Mouse (Mus musculus) thymus, adult 2 months (tissue): Measurements from ENCODE around the gene Sec14l4.

Experiments
- CTCF ChIP-seq: fragments of 200-500 bp; IDR thresholded peaks from 2 replicates; pipeline ENCODE4 v1.5.1; 2012; ENCODE audit warnings: mild to moderate bottlenecking, control low read depth, low read length, moderate library complexity, borderline replicate concordance; ENCODE audit not compliant: control insufficient read depth, poor library complexity, insufficient read depth; ENCODE audit errors: extremely low read depth
- POLR2A ChIP-seq: fragments of 200-500 bp; IDR thresholded peaks from 2 replicates; pipeline ENCODE4 v1.6.1; 2012; ENCODE audit warnings: mild to moderate bottlenecking, low read length, control low read depth, moderate library complexity; ENCODE audit not compliant: control insufficient read depth, poor library complexity, insufficient read depth; ENCODE audit errors: extremely low read depth

DNA sequence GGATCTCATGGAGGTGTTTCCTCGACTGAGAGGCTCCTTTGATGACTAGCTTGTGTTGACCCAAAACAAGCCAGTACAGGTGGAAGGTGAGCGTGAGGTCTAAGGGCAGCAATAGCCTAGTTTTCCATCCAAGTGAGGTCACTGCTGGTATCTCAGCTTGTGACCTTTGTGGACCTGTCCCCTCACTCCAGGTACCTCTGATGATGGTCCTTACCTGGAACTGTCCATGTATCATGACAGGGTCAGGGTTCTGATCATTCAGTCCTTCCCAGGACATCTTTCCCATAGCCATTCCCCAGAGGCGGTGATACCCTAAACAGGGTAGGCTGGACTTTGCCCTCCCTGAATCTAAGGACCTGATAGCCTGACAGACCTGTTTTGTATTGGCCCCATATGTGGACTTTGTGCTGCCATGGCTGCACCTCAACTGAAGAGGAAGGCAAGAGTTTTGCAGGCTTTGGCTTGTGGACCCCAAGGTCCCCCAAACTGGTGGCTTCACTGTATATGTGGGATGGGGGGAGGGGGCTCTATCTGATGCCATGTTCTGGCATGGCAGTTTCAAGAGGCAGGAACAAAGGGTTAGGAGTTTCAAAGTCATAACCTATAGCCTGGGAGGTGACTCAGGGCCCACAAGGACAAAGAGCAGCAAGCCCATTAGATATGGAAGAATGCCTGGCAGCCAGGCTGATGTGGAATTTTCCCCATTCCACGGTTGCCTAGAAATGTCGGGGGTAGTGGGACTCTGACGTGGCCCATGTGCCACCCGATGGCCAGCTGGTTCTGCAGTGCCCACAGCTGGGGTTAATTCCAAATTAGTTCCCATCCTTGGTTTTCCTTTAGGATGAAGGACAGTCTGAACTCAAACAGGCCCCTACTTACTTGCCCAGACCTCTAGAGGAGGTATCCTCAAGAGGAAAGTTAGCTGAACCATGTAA is 48.7 kb upstream of the Sec14l4 start:
- TF ChIP-seq CTCF (no peak), POLR2A (no peak)
